Mouse (Mus musculus): Measurements from ENCODE around the gene Zfp993. TPM values are rescaled to one million over a fixed set of nuclear protein-coding genes. Genes with fewer than 3 reads are reported as not detected.

Zfp993 gene
- total and polyA plus RNA-seq, 2 experiments: 1.6 TPM; not detected in 1

Other genes with a start within 250 kb of the Zfp993 start
- 1.0 and 1.3 TPM in 2 replicates for gene Zfp992, start 161.9 kb upstream of the Zfp993 start, total RNA-seq (2014; rRNA removed)
- 0.19 and 0.22 TPM in 2 replicates for gene Zfp992, start 161.9 kb upstream of the Zfp993 start, polyA plus RNA-seq (2012; rRNA removed)
- gene Zfp981, start 108.9 kb upstream of the Zfp993 start, total RNA-seq (2014; rRNA removed): not detected in 2 replicates
- gene Zfp981, start 108.9 kb upstream of the Zfp993 start, polyA plus RNA-seq (2012; rRNA removed): not detected in 2 replicates

Measured in liver, adult 2 months (tissue).